Mouse (Mus musculus) layer of hippocampus, postnatal 25 days (tissue): Measurements from ENCODE around the gene Tfap4. TPM values are rescaled to one million over a fixed set of nuclear protein-coding genes. Genes with fewer than 3 reads are reported as not detected.

Source experiments
- DNase-seq, 2 experiments: peaks; one replicate each; pipeline ENCODE4 v3.0.0; 2022; ENCODE audit warnings: mixed read lengths in 2 of 2, low spot score in 1 of 2; ENCODE audit errors: extremely low spot score in 1 of 2
- total RNA-seq, 2 experiments: library from RNA; stranded (reverse); gene quantifications; 2 replicates each; pipeline ENCODE4 v1.2.3; 2021

Tfap4 gene
- total RNA-seq, 2 experiments from 2014 or later, result 4.4 to 5.0 TPM

GRCm38 (mm10) chr16:4521735-4522530, 37.7 kb downstream of the Tfap4 start:
- DNase-seq, result no peak

GRCm38 (mm10) chr16:4521074-4521667, 38.5 kb downstream of the Tfap4 start:
- no peak for DNase-seq

DNA sequence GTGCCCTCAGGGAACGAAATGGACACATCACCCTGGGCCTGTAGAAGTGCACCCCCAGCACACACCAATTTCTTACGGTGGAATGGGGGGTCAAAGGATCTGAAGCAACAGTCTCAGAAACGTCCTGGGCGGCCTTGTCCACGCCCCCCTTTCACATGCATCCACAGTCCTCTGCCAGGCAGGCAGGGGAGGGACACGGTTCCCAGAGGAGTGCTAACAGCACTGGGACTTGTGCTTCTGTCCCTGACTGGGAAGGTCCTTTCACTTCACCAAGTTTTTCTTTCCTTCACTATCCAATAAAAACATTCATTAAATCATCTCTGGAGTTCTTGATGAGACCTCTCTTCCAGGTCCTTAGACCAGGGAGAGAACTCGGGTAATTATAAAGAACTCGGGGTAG, 39.0 kb downstream of the Tfap4 start:
- DNase-seq, result no peak

GRCm38 (mm10) chr16:4519825-4520224, 39.8 kb downstream of the Tfap4 start:
- DNase-seq, result no peak

DNA sequence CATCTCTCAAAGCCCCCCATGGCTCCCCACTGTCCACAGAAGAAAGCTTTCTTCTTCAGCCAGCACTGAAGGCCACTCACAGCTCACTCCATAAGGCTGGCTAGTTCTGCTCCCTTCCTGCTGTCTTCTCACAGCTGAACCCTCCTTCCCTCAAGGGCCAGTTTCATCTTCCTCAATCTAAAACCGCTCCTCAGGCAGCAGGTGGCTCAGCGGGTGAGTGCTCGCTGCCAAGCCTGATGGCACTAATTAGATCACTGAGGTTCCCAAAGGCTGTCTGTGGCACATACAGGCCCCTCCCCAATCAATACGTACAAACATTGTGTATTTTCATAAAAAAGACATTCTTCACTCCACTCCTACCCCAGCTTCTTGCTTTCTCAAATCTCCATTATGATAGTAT, 40.5 kb downstream of the Tfap4 start:
- DNase-seq, result no peak

- DNase-seq, result no peak
Observed at GRCm38 (mm10) chr16:4517906-4518305, 41.7 kb downstream of the Tfap4 start.

- no peak for DNase-seq
Observed at GRCm38 (mm10) chr16:4514383-4514782, 45.3 kb downstream of the Tfap4 start.

GRCm38 (mm10) chr16:4512661-4513438, 46.8 kb downstream of the Tfap4 start:
- peak in 1 of 2 experiments; percentile 18 for DNase-seq

DNA sequence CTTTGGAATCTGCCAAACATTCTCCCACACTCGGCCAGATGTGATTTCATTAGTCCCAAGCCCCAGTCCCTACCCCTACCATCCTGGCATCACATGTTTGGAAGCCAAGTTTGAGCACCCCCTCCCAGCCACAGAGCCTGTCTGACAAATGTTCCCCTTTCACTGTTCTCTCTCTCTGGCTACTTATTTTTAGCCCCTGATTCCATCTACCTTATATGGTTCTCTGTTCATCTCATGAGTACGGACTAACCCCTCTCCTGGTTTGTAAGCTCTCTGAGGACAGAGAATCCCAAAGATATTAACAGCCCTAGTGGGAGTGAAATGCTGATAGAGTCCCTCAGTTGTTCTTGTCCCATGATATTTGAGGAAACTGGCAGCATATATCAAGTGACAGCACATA, 48.3 kb downstream of the Tfap4 start:
- DNase-seq, result no peak

DNA sequence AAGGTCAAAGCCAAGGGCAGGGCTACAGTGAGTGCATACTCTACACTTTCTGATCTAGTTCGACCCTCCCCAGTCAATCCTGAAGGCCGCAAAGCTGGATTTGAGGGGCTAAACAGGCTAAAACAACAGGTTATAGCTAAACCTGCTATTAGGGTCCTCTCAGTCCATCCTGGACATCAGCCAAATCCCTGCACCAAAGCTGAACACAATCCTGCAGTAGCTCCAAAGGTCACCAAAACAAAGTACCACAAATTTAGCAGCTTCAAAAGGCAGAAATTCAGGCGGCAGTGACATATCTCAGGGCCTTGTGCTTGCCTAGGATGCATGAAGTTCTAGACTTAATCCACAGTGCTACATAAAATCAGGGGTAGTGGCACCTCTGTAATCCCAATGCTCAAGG, 53.5 kb downstream of the Tfap4 start:
- DNase-seq, result no peak

DNA sequence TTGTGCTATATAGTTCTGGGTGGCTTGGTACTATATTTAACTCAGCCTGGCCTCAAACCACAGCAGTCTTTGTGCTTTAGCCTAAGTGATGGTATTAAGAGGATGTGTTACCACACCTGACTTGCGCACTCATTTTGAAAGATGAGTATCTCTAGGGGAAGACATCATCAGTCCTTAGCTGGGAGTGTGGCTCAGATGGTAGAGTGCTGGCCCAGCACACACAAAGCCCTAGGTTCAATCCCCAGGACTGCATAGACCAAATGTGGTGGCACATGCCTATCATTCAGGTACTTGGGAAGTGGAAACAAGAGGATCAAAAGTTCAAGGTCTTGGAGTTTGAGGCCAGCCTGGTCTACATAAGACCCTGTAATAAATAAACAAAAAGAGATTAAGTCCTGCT, 56.2 kb downstream of the Tfap4 start:
- DNase-seq, result no peak

GRCm38 (mm10) chr16:4502568-4502967, 57.1 kb downstream of the Tfap4 start:
- DNase-seq, result no peak

DNA sequence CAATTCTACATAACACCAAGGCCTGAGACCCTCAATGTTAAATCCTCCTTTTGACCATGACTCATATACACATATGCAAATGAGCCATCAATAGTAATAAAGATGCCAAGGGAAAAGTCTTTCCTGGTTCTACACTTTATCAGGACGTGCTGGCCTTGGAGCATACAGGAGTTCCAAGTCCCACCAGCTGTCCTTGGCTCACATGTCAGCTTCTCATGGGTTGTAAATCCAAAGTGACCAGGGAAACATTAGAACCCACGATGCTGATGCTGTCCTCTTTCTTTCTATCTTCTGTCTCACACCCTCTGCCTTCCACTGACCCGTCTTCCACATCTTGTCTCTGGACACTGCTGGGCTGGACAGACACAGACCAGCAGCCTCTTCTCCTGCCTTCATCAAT, 58.0 kb downstream of the Tfap4 start:
- DNase-seq, result no peak

DNA sequence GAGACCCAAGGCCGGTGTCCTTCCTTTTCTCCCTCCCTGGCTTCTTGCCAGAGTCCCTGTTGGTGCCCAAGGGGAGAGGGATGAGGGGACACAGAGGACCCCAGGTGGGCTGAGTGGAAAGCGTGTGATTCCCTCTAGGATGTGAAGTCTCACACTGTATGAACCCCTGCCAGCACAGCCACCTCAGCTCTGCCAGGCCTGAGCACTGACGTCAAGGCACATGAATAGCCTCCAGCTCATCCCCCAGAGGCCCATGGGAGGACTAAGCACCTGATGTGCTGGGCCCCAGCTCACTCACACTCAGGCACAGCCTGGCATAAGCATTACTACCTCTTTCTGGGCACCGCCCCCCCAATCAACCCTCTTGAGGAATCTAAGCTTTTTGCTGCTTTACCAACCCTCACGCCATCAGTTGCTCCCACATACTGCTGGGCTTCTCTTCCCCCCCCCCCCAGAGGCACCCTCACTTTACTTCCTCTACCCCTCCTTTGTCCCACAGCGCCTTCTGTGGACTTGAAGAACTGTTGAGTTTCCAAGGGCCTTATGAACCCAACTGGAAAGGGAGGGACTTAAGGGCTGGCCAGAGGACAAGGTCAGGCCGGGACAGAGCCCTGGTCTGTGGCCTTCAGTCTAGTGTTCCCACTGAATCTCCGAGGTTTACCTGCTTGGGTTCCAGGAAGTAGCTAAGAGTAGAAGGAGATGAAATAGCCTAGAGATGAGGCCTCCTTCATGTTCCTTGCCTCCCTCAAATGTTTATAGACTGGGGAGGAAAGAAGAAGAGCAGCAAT, 58.9 kb downstream of the Tfap4 start:
- no peak for DNase-seq

GRCm38 (mm10) chr16:4497762-4498607, 61.7 kb downstream of the Tfap4 start:
- DNase-seq, result no peak

GRCm38 (mm10) chr16:4496470-4496869, 63.2 kb downstream of the Tfap4 start:
- DNase-seq, result no peak

- no peak for DNase-seq
Observed at GRCm38 (mm10) chr16:4495861-4496260, 63.8 kb downstream of the Tfap4 start.
